Mouse (Mus musculus): Measurements from ENCODE around the gene Cenpx. TPM values are rescaled to one million over a fixed set of nuclear protein-coding genes. Genes with fewer than 3 reads are reported as not detected.
A peak's percentile ranks its signal among the peaks of the same experiment; 100 is the strongest.
"Not testable (repeated sequence)": the region's sequence is repeated elsewhere in the genome, so short reads cannot be mapped to it uniquely, and the experiment has no call there.

The Cenpx gene
- polyA plus RNA-seq (2015; fragmentation: Nextera tagmentation; extraction: Ambion mirVana), result 151 TPM in 2 replicates

- H3K4me2 ChIP-seq (replicated peaks; ENCODE audit: low read depth, low read length), result peak within 1 kb of the TSS; percentile 99
- H3K4me1 ChIP-seq (ENCODE audit: insufficient read depth, low read length), result peaks cover 27% of the 10 kb centered on the region
- H3K27ac ChIP-seq (ENCODE audit: low read length), result peak within 1 kb of the TSS; percentile 90
- H3K9ac ChIP-seq (replicated peaks; ENCODE audit: low read length), result peak within 1 kb of the TSS; percentile 82
- no peaks in the 10 kb centered on the region for H3K27me3 ChIP-seq (ENCODE audit: insufficient read depth, low read length)
- no peaks in the 10 kb centered on the region for H3K9me3 ChIP-seq (ENCODE audit: low read length)
- peak within 1 kb of the TSS; percentile 70 for H3K4me3 ChIP-seq (ENCODE audit: low read length)
- H3K36me3 ChIP-seq (ENCODE audit: insufficient read depth, low read length), result peaks cover 29% of the 10 kb centered on the region
- WGBS, result under 1% methylated on average over 53 of the region's 53 CpGs
- peak; percentile 96 for ATAC-seq (ENCODE audit: low FRiP score, low TSS enrichment)
Measured at GRCm38 (mm10) chr11:120713580-120714518, at the start of gene Cenpx, which contains the start of gene Lrrc45. Gene Cenpx (minus strand): TSS chr11:120713738. Gene Lrrc45 (plus strand): TSS chr11:120713925.

DNA sequence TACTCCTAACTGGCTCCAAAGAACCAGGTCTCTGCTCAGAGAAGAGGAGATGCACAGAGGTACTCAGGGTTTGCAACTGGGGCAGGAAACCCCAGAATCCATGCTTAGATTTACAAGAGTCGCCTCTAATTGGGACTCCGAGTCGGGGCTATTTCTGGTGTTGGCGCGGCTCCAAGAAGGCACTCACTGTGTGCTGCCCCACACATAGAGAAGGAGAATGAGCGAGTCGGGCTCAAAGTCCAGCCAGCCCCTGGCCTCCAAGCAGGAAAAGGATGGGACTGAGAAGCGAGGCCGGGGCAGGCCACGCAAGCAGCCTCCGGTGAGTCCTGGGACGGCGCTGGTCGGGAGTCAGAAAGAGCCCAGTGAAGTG is 49.1 kb upstream of the Cenpx start, which contains the start of gene Hmga1b:
Gene Hmga1b, plus strand, starts transcription at position 123 of the 370 bp plus-strand sequence.
- Histone ChIP-seq H3K4me2 (replicated peaks; ENCODE audit: low read depth, low read length) (peak within 1 kb of the TSS; percentile 27; the same call in 1 of the 2 replicates), H3K9me3 (ENCODE audit: low read length) (peaks cover 20% of the 10 kb centered on the region)
- H3K27ac ChIP-seq (ENCODE audit: low read length); H3K27me3 ChIP-seq (ENCODE audit: insufficient read depth, low read length); H3K36me3 ChIP-seq (ENCODE audit: insufficient read depth, low read length); H3K4me3 ChIP-seq (ENCODE audit: low read length); H3K4me1 ChIP-seq (ENCODE audit: insufficient read depth, low read length); H3K9ac ChIP-seq (replicated peaks; ENCODE audit: low read length): not testable (repeated sequence)
- ATAC-seq (ENCODE audit: low FRiP score, low TSS enrichment), result peak; percentile 55; the same call in 1 of the 2 replicates
- 13% methylated on average over 14 of the region's 14 CpGs for WGBS

GRCm38 (mm10) chr11:120761811-120762671 is 48.5 kb upstream of the Cenpx start:
- Histone ChIP-seq H3K9ac (replicated peaks; ENCODE audit: low read length) (no peak overlapping the region), H3K4me3 (ENCODE audit: low read length) (no peak overlapping the region), H3K9me3 (ENCODE audit: low read length) (peaks cover 22% of the 10 kb centered on the region), H3K27ac (ENCODE audit: low read length) (no peak overlapping the region), H3K4me1 (ENCODE audit: insufficient read depth, low read length) (no peaks in the 10 kb centered on the region), H3K27me3 (ENCODE audit: insufficient read depth, low read length) (peaks cover 10% of the 10 kb centered on the region), H3K36me3 (ENCODE audit: insufficient read depth, low read length) (no peaks in the 10 kb centered on the region), H3K4me2 (replicated peaks; ENCODE audit: low read depth, low read length) (no peak overlapping the region)
- ATAC-seq (ENCODE audit: low FRiP score, low TSS enrichment), result no peak
- WGBS, result 61% methylated on average over 14 of the region's 14 CpGs

DNA sequence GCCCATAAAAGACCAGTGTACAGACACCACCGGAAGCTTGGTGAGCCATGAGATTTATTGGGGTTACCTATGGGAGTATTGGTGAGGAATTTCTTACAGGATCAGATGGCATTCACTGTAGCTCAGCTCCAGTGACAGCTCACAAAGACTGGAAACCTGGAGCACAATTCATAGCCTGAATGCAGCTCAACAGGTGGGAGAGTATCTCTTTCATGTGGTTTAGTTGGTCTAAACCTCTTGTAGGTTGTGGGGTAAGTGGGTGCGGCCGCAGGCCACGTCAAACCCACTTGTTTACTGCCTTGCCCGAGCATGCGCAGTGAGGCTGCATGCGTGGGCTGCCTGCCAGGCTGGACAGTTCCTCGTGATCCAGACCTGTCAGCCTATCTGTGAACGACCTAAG is 46.7 kb upstream of the Cenpx start:
- Histone ChIP-seq H3K4me1 (ENCODE audit: insufficient read depth, low read length) (no peaks in the 10 kb centered on the region), H3K4me2 (replicated peaks; ENCODE audit: low read depth, low read length) (no peak overlapping the region), H3K4me3 (ENCODE audit: low read length) (no peak overlapping the region), H3K36me3 (ENCODE audit: insufficient read depth, low read length) (no peaks in the 10 kb centered on the region), H3K27ac (ENCODE audit: low read length) (no peak overlapping the region), H3K27me3 (ENCODE audit: insufficient read depth, low read length) (peaks cover 8% of the 10 kb centered on the region), H3K9ac (replicated peaks; ENCODE audit: low read length) (no peak overlapping the region), H3K9me3 (ENCODE audit: low read length) (peaks cover 25% of the 10 kb centered on the region)
- WGBS, result 46% methylated on average over 9 of the region's 9 CpGs
- no peak for ATAC-seq (ENCODE audit: low FRiP score, low TSS enrichment)

DNA sequence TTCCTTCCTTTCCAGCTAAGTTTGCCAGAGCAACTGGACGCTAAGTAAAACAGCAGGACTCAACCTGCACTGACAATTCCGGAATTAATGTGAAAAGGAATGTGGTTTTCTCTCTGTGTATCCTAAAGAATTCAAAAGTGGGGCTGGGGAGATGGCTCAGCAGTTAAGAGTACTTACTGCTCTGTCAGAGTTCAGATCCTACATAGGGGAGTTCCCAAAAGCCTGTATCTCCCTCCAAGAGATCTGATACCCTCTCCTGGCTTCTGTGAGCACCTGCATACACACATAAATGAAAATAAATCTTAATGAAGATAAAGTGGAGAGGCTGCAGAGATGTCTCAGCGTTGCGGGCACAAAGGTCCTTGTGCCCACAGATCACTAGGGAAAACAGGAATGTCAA is 38.1 kb upstream of the Cenpx start:
- H3K36me3 ChIP-seq (ENCODE audit: insufficient read depth, low read length), result no peaks in the 10 kb centered on the region
- H3K4me2 ChIP-seq (replicated peaks; ENCODE audit: low read depth, low read length), result no peak overlapping the region
- H3K4me1 ChIP-seq (ENCODE audit: insufficient read depth, low read length), result no peaks in the 10 kb centered on the region
- 49% methylated on average over 4 of the region's 4 CpGs for WGBS
- no peak overlapping the region for H3K27ac ChIP-seq (ENCODE audit: low read length)
- H3K4me3 ChIP-seq (ENCODE audit: low read length), result no peak overlapping the region
- no peak overlapping the region for H3K9ac ChIP-seq (replicated peaks; ENCODE audit: low read length)
- no peak for ATAC-seq (ENCODE audit: low FRiP score, low TSS enrichment)
- no peaks in the 10 kb centered on the region for H3K27me3 ChIP-seq (ENCODE audit: insufficient read depth, low read length)
- no peaks in the 10 kb centered on the region for H3K9me3 ChIP-seq (ENCODE audit: low read length)

DNA sequence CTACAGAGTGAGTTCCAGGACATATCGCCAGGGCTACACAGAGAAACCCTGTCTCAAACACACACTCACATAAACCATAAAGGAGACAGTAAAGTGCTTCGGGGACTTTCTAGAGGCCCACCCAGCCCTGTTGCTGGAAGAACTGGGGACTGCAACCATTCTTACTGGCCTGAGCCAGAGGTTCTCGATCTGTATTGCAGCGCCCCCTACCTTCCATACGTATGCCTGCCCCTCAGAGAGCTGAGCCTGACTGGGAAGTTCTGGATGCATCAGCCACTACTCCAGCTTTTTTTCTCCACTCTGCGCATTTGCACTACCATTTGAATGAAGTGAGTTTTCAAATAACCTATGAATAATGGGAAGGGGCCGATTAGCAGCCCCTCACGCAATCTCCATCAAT is 35.9 kb upstream of the Cenpx start:
- H3K9me3 ChIP-seq (ENCODE audit: low read length), result no peaks in the 10 kb centered on the region
- H3K4me3 ChIP-seq (ENCODE audit: low read length), result no peak overlapping the region
- H3K9ac ChIP-seq (replicated peaks; ENCODE audit: low read length), result no peak overlapping the region
- no peaks in the 10 kb centered on the region for H3K36me3 ChIP-seq (ENCODE audit: insufficient read depth, low read length)
- no peaks in the 10 kb centered on the region for H3K27me3 ChIP-seq (ENCODE audit: insufficient read depth, low read length)
- no peak overlapping the region for H3K4me2 ChIP-seq (replicated peaks; ENCODE audit: low read depth, low read length)
- H3K27ac ChIP-seq (ENCODE audit: low read length), result no peak overlapping the region
- WGBS, result 58% methylated on average over 8 of the region's 8 CpGs
- ATAC-seq (ENCODE audit: low FRiP score, low TSS enrichment), result no peak
- no peaks in the 10 kb centered on the region for H3K4me1 ChIP-seq (ENCODE audit: insufficient read depth, low read length)

GRCm38 (mm10) chr11:120747974-120748373 is 34.4 kb upstream of the Cenpx start:
- peak overlapping the region; percentile 13; the same call in 1 of the 2 replicates for H3K27ac ChIP-seq (ENCODE audit: low read length)
- WGBS, result 62% methylated on average over 4 of the region's 4 CpGs
- no peaks in the 10 kb centered on the region for H3K27me3 ChIP-seq (ENCODE audit: insufficient read depth, low read length)
- ATAC-seq (ENCODE audit: low FRiP score, low TSS enrichment), result no peak
- H3K9ac ChIP-seq (replicated peaks; ENCODE audit: low read length), result no peak overlapping the region
- no peaks in the 10 kb centered on the region for H3K36me3 ChIP-seq (ENCODE audit: insufficient read depth, low read length)
- H3K4me3 ChIP-seq (ENCODE audit: low read length), result no peak overlapping the region
- no peak overlapping the region for H3K4me2 ChIP-seq (replicated peaks; ENCODE audit: low read depth, low read length)
- H3K9me3 ChIP-seq (ENCODE audit: low read length), result no peaks in the 10 kb centered on the region
- H3K4me1 ChIP-seq (ENCODE audit: insufficient read depth, low read length), result no peaks in the 10 kb centered on the region

- H3K36me3 ChIP-seq (ENCODE audit: insufficient read depth, low read length), result no peaks in the 10 kb centered on the region
- no peaks in the 10 kb centered on the region for H3K4me1 ChIP-seq (ENCODE audit: insufficient read depth, low read length)
- ATAC-seq (ENCODE audit: low FRiP score, low TSS enrichment), result no peak
- no peaks in the 10 kb centered on the region for H3K9me3 ChIP-seq (ENCODE audit: low read length)
- WGBS, result 71% methylated on average over 7 of the region's 7 CpGs
- no peak overlapping the region for H3K4me3 ChIP-seq (ENCODE audit: low read length)
- H3K9ac ChIP-seq (replicated peaks; ENCODE audit: low read length), result no peak overlapping the region
- no peak overlapping the region for H3K27ac ChIP-seq (ENCODE audit: low read length)
- no peak overlapping the region for H3K4me2 ChIP-seq (replicated peaks; ENCODE audit: low read depth, low read length)
- no peaks in the 10 kb centered on the region for H3K27me3 ChIP-seq (ENCODE audit: insufficient read depth, low read length)
Measured at GRCm38 (mm10) chr11:120744121-120744701, 30.7 kb upstream of the Cenpx start.

DNA sequence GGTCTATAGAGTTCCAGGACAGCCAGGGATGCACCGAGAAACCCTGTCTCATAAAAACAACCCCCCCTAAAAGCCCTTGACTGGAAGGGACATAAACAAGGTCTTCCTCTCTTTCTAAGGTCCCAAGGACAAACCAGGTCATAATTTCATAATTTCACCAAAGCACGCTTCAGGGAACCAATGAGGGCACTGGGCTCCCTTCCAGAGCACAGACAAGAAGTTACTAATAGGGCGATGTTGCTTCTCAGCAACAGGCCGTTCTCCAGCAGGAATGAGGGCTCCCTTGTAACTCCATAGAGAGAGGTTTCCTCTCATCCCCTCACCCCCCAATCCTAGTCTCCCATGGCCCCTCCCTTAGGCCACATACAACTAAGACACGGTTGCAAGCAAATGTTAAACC is 27.4 kb upstream of the Cenpx start:
- no peaks in the 10 kb centered on the region for H3K27me3 ChIP-seq (ENCODE audit: insufficient read depth, low read length)
- no peaks in the 10 kb centered on the region for H3K4me1 ChIP-seq (ENCODE audit: insufficient read depth, low read length)
- H3K9me3 ChIP-seq (ENCODE audit: low read length), result no peaks in the 10 kb centered on the region
- WGBS, result 93% methylated on average over 5 of the region's 5 CpGs
- no peak for ATAC-seq (ENCODE audit: low FRiP score, low TSS enrichment)
- no peak overlapping the region for H3K4me3 ChIP-seq (ENCODE audit: low read length)
- no peak overlapping the region for H3K4me2 ChIP-seq (replicated peaks; ENCODE audit: low read depth, low read length)
- H3K36me3 ChIP-seq (ENCODE audit: insufficient read depth, low read length), result no peaks in the 10 kb centered on the region
- no peak overlapping the region for H3K9ac ChIP-seq (replicated peaks; ENCODE audit: low read length)
- H3K27ac ChIP-seq (ENCODE audit: low read length), result no peak overlapping the region

Data from kidney, embryonic 16.5 days (tissue).